Mouse (Mus musculus): ENCODE data around the gene Lhx2.

Gene Lhx2

DNA sequence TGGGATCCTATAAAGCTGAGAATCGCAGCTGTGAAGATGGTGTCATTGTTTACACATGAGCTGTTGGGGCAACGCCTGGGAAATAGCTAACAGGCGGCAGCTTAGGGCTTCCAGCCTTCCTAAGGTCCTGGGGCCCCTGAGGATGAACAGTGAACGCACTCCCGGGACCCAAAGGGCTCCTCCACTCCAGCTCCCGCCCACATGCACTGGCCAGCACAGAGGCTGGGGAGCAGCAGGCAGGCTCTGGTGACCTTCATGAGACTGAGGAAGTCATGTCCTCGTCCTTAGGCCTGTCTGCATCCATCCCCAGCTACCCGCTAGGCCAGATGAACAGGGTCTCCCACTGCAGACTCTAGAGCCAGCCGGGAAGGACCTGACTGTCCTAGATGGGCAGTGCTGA is 27.9 kb downstream of the Lhx2 start:
- DNase-seq = no peak

DNA sequence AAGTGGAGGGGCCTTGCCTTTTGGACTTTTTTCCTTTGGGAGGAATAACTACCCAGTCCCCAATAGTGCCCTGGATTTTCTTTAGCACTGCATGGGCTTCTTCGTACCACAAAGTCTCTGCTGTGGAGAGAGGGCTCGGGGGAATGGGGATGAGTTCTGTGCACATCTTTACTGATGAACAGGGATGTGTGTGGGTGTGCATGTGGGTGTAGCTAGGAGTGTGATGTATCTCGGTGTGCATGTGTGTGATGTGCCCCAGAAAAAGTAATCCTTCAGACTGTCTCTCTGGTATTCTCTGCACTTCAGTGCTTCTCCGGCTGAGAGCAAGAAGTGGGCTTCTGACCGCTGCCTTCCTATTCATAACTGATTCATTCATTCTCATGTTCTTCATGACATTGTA is 28.8 kb downstream of the Lhx2 start:
- DNase-seq = no peak

DNA sequence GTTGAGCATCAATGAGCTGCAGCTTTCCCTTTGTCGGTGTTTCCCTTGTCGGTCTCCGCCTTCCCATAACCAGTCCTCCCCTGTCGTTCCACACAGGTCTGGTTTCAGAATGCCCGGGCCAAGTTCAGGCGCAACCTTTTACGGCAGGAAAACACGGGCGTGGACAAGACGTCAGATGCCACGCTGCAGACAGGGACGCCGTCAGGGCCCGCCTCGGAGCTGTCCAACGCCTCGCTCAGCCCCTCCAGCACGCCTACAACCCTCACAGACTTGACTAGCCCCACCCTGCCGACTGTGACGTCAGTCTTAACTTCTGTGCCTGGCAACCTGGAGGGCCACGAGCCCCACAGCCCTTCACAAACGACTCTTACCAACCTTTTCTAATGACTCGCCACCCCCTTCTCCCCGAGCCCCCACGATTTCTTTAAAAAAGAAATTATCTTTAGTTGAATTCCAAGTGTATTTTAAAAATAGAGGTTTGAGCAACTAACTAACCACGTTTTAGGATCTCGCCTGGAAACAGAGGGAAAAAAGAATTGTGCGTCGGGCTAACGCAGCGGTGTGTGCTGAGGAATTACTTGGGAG is 29.8 kb downstream of the Lhx2 start:
- peak; percentile 58 for DNase-seq

DNA sequence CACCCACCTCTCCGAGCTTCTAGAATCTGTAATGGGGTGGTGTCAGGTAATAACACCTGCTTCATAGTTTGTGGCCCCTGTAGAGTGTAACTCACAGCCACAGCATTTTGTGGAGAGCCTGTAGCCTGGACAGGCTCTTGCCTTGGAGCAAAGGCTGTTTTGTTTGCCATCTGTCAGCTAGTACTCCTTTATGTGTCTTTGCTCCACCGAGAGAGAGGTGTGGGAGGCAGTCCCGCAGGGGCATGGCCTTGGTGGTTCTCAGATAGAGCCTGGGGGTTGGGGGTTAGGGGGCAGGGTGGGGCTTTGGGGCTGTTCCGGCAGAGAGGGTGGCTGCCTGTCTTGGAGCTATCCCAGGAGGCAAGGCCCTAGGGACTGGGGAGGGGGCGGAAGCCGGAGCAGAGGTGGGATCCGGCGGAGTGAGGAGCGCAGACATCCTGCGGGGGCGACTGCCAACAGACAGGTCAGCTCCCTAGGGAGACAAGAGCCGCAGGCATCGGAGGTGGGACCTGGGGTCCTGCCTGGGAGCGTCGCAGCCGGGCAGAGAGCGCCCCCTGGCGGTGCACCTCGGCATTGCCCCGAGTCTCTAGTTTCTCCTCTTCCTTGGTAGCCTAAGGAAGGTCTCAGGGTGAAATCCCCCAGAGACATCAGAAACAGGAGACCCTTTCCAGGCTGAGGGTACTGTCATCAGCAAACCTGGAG is 36.7 kb downstream of the Lhx2 start:
- DNase-seq = peak; percentile 73

DNA sequence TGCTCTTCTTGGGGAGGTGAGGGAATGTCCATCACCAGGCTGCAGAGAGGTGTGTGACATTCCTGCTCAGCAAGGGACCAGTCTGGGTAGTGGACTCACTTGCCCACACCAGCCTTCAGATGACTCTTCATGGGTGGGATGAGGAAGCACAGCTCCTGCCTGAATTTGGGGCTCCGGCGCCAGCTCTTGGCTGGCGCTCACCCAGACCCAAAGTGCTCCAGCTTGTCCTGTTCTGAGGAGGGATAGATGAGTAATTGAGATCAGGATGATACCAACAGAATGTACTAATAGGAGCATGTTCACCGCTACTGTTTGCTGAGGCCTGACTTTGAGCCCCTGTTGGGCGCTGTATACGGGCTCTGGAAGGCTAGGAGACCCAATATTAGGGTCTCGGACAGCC is 38.2 kb downstream of the Lhx2 start:
- no peak for DNase-seq

DNA sequence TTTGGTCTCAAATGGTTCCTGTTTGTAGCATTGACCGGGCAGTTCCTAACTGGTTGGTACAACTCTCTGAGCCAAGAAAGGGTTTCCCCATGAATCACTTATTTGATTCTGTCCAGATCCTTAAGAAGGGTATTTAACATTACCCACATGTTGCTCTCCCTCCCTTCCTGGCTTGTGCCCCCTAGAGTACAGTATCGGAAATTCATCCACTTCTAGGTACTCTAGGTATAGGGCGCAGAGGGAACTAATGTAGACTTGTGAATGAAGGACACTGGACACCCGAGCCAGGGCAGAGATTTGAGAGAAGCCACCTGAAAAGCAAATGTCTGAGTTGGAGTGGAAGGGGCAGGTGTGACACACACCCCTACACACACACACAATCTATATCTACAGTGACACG is 39.3 kb downstream of the Lhx2 start:
- no peak for DNase-seq

DNA sequence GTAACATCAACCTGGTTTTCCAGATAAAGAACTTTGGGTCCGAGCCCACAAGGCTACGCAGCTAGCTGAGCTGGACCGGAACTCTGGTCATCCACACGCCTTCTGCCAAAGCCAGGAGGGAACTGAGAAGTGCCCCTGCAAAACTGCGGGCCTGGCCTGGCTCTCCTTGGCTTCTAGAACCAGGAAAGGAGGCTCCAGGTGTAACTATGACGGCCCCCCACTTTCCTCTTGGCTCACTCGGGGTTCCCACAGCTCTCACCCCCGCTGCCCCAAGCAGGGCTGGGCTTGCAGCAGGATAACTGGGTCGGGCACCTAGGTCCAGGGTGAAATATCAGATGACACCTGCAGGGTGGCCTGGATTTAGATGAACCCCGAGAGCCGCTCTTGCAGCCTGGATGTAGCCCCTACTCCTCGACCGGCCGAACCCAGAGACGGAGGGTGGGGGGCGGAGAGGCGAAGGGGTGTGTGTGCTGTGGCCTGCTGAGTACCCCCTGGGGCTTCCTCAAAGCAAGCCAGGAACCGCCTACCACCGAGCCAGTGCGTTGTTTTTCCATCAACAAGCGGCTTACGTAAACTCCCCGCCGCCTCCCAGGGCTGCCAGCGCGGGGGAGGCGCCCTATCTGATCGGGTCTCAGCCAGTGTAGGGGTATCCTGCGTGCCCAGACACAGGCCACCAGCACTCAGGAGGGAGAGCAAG is 39.9 kb downstream of the Lhx2 start:
- no peak for DNase-seq

DNA sequence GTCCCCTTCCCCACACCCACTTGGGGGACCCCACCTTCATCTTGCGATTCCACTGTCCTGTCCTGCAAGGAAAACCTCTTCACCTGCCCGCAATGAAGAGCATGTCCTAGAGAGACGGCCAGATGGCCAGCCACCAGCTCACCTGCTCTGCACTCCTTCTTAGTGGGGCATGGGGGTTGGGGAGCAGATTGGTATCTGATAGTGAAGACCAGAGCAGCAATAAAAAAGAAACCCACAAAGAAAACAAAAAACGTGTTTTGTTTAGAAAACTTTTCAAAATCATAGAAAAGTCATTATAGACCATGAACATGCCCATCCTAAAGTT is 40.4 kb downstream of the Lhx2 start:
- DNase-seq = no peak

DNA sequence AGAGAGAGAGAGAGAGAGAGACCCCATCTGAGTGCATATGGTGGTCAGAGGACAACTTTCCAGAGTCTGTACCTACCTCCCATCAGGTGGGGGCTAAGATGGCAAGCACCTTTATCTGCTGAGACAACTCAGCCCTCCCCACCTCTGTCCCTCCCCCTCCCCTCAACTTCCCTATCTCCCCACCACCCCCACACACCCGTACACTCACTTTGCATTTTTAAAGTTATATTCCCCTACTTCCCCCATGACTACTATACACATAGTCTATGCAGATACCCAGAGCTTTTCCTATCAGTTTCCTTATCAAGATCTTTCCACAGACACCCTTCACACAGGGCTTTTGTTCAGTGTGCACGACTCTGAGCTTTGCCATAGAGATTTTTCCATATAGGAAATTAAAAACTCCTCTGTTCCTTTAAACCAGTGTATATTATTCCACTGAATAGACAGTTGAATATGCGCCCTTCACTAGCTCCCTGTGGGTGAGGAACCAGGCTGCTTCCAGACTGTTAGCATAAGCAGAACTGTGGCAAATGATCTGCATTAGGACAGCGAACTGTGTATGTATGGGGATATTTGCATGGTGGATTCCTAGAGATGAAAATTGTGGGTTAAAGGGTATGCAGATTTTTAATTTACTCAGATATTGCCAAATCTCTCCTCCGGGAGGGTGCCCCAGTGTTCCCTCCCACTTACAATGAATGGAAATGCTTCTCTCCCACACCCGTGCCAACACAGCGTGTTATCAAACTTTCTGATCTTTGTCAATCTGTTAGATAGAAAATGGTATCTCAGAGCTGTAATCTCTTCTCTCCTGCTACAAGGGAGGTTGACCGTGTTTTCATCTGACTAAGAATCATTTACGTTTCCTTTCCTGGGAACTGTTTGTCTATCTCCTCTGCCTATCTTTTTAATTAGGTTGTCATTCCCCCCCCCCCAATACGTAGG is 41.3 kb downstream of the Lhx2 start:
- DNase-seq = no peak

DNA sequence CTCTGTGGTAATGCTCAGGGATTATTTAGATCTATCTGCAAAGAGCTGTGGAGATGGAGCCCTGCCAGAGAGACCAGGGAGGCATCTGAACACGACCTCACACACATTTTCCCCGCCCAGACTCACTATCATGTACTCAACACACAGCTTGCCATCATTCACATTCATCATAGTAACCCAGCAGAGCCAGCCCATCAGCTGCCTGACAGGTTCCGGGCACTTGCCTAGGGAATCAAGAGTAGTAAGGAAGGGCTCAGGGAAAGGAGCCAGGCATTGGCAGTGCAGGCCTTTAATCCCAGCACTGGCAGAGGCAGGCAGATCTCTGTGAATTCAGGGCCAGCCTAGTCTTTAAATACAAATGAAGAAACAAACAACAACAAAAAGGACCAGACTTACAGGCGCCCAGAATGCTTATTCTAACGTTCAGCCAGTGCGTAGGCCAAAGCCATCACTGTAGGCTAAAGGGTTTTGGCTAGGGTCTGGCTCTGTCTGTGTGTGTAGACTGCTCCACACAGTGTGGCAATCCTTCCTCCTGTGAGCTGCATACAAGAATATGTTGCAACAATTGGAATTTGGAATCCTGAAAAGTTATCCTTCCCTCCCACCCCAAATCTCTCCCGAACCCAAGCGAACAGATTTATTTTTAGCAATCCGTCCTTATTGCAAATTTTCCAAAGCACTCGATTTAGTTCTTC is 48.6 kb downstream of the Lhx2 start:
- DNase-seq = peak; percentile 5

DNA sequence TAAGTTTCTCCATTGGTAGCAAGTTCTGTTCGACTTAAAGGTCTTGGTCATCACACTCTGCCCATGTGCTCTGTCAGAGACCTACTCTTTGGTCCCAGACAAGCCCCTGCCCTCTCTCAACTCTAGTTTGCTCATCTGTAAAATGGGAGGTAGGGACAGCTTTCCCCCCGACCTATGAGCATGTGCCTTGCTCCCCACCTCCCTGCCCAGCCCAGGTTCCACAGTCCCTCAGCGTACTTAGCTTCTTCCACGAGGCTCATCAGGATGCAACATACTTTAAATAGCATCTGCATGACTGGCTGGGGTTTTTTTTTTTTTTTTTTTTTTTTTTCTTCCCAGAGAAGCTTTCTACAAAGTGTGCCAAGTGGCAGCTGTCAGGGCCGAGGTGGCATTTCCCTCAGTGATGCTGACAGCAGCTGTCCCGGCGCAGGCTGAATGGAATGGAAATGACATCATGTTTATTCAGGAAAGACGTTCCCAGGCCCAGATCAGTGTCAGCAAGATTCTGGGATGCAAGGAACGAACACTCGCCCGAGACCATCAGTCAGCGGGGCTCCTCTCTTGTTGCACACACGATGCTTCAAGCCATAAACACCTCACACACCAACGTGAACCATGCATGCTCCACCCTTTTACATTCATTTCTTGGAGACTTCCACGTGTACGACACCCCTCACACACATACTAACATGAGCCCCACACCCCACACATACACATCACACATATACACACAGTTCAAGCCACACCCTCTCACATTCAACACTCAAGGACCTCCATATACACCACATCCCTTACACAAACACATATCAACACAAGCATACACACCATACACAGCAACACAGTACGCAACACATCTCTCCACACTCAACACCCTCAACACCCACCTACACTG is 56.1 kb downstream of the Lhx2 start:
- DNase-seq = peak; percentile 8

DNA sequence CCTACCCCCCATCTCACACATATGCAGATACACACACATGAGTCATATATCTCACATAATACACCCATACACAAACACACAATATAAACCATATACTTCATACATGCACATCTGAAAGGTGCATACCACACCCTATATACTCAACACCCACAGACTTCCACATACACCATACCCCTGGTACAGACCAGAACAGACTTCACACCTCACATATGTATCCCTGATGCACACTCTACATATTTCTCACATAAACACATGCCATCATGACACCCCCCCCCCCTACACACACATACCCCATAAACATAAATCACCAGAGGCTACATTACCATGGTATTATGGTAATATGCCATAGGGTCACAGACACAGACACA is 56.8 kb downstream of the Lhx2 start:
- DNase-seq = no peak

DNA sequence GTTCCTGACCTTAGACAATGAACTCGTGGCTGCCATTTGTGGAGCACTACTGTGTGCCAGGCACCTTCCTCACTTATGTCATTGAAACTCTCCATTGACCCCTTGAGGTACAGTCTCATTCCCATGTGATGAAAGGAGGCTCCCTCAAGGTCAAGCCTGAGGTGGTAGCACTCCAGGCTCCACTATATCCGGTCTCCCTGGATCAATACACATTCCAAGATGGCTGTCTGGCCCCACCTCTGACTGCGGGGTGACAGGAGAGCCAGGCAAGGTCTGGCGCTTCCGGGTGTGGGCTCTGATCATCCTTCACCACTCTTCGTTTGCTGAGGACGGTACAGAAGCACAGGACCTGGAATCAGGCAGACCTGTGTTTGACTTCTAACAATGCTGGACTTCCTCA is 58.2 kb downstream of the Lhx2 start:
- no peak for DNase-seq

DNA sequence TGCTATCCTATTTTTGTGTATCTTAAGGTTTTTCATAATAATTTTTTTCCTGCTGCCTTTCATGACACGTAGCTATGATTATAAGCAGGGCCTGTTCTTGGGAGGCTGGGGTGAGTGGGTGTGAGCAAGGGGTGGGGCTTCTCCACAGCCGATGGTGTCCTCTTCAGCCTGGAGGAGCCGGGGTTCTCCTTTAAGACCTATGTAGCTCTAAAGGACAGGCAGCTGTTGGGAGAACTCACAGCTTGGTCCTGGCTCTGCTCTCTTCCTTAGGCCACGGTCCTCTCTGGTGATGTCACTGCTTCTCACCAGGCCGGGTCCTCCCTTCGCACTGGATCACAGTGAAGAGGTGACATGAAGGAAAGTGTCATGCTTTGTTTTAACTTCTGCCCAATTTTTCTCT is 58.8 kb downstream of the Lhx2 start:
- no peak for DNase-seq

DNA sequence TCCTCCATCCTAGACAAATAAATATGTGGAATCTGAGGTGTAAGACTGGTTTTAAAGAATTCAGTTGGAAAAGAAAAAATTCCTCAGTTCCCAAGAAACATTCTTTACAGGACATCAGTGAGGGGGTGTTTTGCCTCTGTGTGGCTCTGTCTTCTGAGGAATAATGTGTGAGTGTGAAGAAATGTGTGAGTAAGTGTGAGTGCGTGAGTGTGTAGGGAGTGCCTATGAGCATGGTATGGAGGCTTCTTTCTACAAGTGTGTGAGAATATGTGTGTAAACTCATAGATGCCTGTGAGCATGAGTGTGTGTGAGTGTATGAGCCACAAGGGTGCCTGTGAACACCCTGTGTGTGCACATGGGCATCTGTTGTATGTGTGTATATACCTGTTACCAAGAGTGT is 63.5 kb downstream of the Lhx2 start:
- no peak for DNase-seq

DNA sequence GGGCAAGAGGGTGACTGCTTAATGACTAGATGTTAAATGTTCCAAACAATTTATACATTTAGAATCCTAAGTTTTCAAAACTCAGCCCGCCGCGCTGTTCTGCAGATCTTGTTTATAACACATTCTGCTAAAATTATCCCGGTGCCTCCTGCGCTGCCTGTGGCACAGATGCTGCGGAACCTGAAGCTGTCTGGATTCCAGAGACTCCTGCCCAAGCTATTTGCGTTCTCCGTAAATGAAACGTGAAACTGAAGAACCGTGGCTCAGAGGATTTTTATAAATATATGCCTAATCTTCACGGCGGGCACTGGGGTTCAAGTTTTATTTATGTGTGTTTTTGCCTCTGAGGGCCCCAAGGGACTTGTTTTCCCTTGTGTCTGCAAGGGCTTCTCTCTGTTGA is 64.2 kb downstream of the Lhx2 start:
- no peak for DNase-seq

DNA sequence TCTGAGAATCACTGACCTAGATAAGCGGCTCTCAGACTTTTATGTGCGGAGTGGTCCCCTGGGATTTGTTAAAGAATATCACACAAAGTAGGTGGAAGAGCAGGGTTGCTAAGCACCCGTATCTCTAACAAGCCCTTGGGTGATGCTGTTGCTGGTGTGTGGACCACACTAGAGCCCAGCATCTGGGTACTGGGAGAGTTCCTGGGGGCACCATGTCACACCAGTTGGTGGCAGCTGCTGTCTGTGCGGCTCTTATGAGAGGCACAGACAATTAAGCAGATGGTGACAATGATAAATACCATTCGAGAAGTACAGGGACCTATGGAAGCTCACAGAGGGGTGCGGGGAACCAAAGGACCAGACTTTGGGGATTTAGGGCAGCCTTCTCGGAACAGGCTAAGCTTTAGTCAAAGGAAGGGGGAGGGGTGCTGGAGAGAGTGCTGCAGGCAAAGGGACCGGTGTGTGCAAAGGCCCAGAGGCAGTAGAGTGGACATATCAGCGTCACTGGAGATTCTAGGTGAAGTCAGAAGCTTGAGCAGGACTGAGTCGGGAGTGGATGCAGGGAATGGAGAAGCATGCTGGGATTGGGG is 65.0 kb downstream of the Lhx2 start:
- no peak for DNase-seq

DNA sequence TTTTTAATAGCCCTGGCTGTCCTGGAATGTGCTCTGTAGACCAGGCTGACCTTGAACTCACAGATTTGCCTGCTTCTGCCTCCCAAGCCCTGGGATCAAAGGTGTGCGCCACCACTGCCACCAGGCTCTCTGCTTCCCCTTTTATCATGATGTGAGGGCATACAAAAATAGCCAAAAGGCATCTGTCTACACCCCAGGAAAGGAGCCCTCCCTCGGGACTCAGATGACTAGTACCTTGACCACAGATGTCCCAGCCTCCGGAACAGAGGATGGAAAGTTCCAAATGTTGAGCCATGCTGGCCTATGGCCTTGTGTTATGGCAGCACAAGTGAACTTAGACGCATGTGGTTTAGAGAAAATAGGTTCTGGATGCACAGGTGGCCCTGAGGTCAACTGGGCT is 66.3 kb downstream of the Lhx2 start:
- no peak for DNase-seq

DNA sequence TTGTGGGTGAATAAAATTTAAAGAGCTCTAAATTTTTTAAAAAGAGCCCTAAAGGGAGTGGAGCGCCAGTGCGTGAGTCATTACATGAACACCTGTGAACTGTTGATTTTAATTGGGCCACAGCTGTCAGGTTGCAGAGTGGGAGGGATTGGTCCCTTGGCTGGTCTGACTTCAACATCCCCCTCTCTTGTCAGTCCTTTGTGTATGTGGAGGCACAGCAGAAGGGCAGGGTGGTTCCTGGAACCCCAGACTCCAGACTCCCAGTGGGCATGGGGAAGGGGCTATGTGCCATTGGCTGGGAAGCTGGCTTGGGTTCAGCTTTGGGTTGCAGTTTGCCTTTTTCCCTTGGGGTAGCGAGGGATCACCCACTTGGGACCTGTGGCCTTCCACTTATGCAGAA is 70.2 kb downstream of the Lhx2 start:
- DNase-seq = no peak

DNA sequence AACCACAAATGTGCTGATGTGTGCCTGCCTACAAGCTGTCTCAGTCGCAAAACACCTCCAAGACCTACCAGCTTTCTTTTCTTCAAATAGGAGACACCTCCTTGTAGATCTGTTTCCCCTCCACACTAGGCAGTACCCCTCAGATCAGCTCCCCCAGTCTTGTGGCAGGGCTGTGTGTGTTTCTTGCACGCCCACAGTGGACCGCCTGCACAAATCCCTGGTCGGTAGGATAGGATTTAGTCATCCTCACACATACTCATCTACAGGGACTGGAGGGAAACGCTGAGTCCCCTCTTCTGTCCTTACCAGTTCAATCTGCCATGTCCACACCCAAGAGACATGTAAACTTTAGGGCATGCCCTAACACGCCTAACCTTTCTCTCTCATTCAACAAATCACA is 71.1 kb downstream of the Lhx2 start:
- no peak for DNase-seq

DNA sequence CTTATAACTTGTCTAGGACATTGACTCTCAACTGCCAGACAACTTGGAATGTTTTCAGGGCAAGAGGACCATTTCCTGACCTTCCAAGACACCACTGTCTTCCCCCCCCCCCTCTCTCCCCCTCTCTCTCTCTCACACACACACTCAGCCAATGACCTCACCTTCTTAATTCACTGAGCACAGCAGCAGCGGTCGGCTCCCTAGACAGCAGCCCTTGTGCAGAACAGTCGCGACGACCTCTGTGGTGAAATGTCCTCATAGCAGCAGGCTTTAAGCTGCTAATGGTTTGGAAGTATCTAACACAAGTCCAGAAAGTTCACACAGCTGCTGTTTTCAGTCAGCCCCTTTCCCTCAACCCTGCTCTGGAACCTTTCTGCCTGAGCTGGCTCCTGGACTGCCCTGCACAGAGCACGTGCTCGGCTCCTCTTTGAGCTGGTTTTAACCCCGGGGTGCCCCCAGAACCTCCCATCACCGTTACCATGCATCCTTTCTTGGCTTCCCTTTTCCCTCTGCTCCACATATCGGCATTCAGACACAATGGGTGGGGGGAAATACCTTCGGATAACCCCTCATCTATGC is 73.6 kb downstream of the Lhx2 start:
- no peak for DNase-seq
